Mouse (Mus musculus) bone marrow macrophage, adult 2 months (primary cell): ENCODE data around the gene Ticam1. TPM values are rescaled to one million over a fixed set of nuclear protein-coding genes. Genes with fewer than 3 reads are reported as not detected.

ENCODE experiments used
- H3K27ac ChIP-seq: 2 replicates; pipeline ENCODE4 v1.5.1; 2012; ENCODE audit warnings: low read depth, low read length; ENCODE audit not compliant: insufficient read depth
- H3K4me1 ChIP-seq: 2 replicates; pipeline ENCODE4 v1.6.1; 2012; ENCODE audit warnings: low read length; ENCODE audit not compliant: control insufficient read depth, insufficient read depth
- H3K4me3 ChIP-seq: 2 replicates; pipeline ENCODE4 v1.5.1; 2012; ENCODE audit warnings: mild to moderate bottlenecking, low read length, moderate library complexity; ENCODE audit not compliant: insufficient read depth
- CTCF ChIP-seq: IDR thresholded peaks from 2 replicates; pipeline ENCODE4 v1.5.1; 2012; ENCODE audit warnings: low read depth, mild to moderate bottlenecking, low read length, moderate library complexity
- POLR2A ChIP-seq: IDR thresholded peaks from 2 replicates; pipeline ENCODE4 v1.6.1; 2012; ENCODE audit warnings: mild to moderate bottlenecking, low read depth, low read length, borderline replicate concordance
- polyA plus RNA-seq: library from polyadenylated mRNA; stranded (reverse); fragments of >200 nt; gene quantifications from 2 replicates; pipeline ENCODE4 v1.2.4, GENCODE M21; 2012; ENCODE audit not compliant: missing spikeins, insufficient read depth, insufficient read length

Gene Ticam1
- polyA plus RNA-seq, 1 experiment = 17.6 TPM

GRCm38 (mm10) chr17:56279481-56280155 lies 3.0 kb upstream of the Ticam1 start:
- H3K4me3 ChIP-seq = no peak overlapping the region
- no peak overlapping the region for H3K27ac ChIP-seq
- TF ChIP-seq CTCF (no peak), POLR2A (no peak)
- peaks cover 15% of the 10 kb centered on the region for H3K4me1 ChIP-seq

GRCm38 (mm10) chr17:56278340-56278739 lies 1.8 kb upstream of the Ticam1 start:
- H3K27ac ChIP-seq = no peak overlapping the region
- TF ChIP-seq CTCF (no peak), POLR2A (no peak)
- H3K4me3 ChIP-seq = no peak overlapping the region
- peaks cover 26% of the 10 kb centered on the region for H3K4me1 ChIP-seq

GRCm38 (mm10) chr17:56277567-56277893 lies 944 bp upstream of the Ticam1 start:
- TF ChIP-seq CTCF (no peak), POLR2A (no peak)
- no peak overlapping the region for H3K4me3 ChIP-seq
- peaks cover 34% of the 10 kb centered on the region for H3K4me1 ChIP-seq
- H3K27ac ChIP-seq = peak overlapping the region; percentile 42; the same call in 1 of the 2 replicates

- Histone ChIP-seq H3K4me3 (peak overlapping the region; percentile 82), H3K4me1 (peaks cover 35% of the 10 kb centered on the region), H3K27ac (peak overlapping the region; percentile 66)
- TF ChIP-seq CTCF (no peak), POLR2A (no peak)
These were observed 625 bp downstream of the Ticam1 start for GRCm38 (mm10) chr17:56275842-56276480.

GRCm38 (mm10) chr17:56273986-56274385 lies 2.6 kb downstream of the Ticam1 start:
- peaks cover 35% of the 10 kb centered on the region for H3K4me1 ChIP-seq
- no peak overlapping the region for H3K27ac ChIP-seq
- H3K4me3 ChIP-seq = no peak overlapping the region
- TF ChIP-seq CTCF (no peak), POLR2A (no peak)

- Histone ChIP-seq H3K4me3 (no peak overlapping the region), H3K27ac (no peak overlapping the region), H3K4me1 (peaks cover 34% of the 10 kb centered on the region)
- TF ChIP-seq CTCF (no peak), POLR2A (no peak)
These were observed 3.1 kb downstream of the Ticam1 start for GRCm38 (mm10) chr17:56273482-56273881.

GRCm38 (mm10) chr17:56272644-56273043 lies 3.9 kb downstream of the Ticam1 start:
- Histone ChIP-seq H3K27ac (no peak overlapping the region), H3K4me3 (no peak overlapping the region), H3K4me1 (peaks cover 32% of the 10 kb centered on the region)
- no peak for TF ChIP-seq CTCF
- TF ChIP-seq POLR2A = no peak

- Histone ChIP-seq H3K4me3 (no peak overlapping the region), H3K27ac (no peak overlapping the region), H3K4me1 (peaks cover 31% of the 10 kb centered on the region)
- TF ChIP-seq POLR2A = no peak
- TF ChIP-seq CTCF = no peak
These were observed 4.9 kb downstream of the Ticam1 start for GRCm38 (mm10) chr17:56271609-56272253.

GRCm38 (mm10) chr17:56269741-56270140 lies 6.8 kb downstream of the Ticam1 start:
- peaks cover 48% of the 10 kb centered on the region for H3K4me1 ChIP-seq
- peak overlapping the region; percentile 63 for H3K27ac ChIP-seq
- H3K4me3 ChIP-seq = peak overlapping the region; percentile 49
- TF ChIP-seq CTCF (no peak), POLR2A (no peak)

GRCm38 (mm10) chr17:56269153-56269630 lies 7.4 kb downstream of the Ticam1 start:
- peak overlapping the region; percentile 49 for H3K4me3 ChIP-seq
- H3K4me1 ChIP-seq = peaks cover 50% of the 10 kb centered on the region

More at GRCm38 (mm10) chr17:56269153-56269630, 7.4 kb downstream of the Ticam1 start:
- TF ChIP-seq CTCF (no peak), POLR2A (no peak)
- peak overlapping the region; percentile 80 for H3K27ac ChIP-seq
